Mouse (Mus musculus): ENCODE results near the gene St7.

DNA sequence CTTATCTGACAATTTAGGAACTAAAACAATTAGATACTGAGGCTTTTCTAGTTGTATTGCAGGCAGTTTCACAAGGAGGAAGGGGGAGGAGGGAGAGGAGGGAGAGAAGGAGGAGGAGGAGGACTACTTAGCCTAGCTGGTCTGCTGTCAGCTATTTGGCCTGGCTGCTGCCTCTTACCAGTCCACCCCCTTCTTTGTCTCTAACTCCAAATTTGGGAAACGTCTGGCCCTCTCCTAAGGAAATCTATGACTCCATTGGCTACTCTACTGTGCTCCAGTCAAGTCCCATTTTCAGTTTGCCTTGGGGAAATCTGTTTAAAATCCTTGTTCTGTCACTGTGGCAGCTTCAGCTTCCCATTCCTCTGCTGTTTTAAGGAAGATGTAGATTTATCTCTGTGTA is 175.1 kb downstream of the St7 start:
- TF ChIP-seq CTCF (IDR thresholded peaks at IDR 0.05): no peak
- no peak for TF ChIP-seq EP300 (IDR thresholded peaks at IDR 0.05)

All from lung, postnatal 0 days (tissue).